In the genomic region with DNA sequence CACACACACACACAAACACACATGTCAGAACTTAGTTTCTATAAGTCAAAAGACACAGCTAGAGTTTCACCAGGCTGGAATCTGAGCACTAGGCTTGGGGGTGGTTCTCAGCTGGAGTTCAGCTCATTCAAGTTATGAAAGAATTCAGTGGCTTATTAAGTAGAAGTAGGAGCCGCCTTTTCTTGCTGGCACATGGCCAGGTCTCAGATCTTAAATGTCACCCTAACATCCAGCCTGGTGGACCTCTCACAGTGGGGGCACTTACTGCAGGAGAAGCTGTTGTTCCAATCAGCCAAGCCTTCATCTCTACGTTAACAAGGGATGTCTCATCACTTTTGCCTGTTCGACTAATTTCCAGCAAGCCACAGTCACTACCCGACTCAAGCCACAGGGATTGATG, we compare ENCODE assay signal across 19 mouse cellular contexts. TPM values are rescaled to one million over a fixed set of nuclear protein-coding genes. Genes with fewer than 3 reads are reported as not detected.
DNase-seq lines count a peak whose midpoint lies in the region; ATAC-seq and TF ChIP-seq lines count a peak whose summit lies in the region.
"Had no signal": no experiment of that assay in that cellular context is flagged by ENCODE, and none has a peak within 500 bp of the region (broad histone marks: within the 10 kb centered on the region; RNA-seq: fewer than 3 reads in every experiment).

No protein-coding gene starts in this region.

- no peak overlapping the region for H3K4me3 ChIP-seq in embryonic facial prominence, embryonic 14.5 days (ENCODE audit: low read depth, low read length)
- no peak overlapping the region for H3K4me3 ChIP-seq in embryonic facial prominence, embryonic 10.5 days
- no peak overlapping the region for H3K4me3 ChIP-seq in lung, embryonic 14.5 days (ENCODE audit: low read depth, low read length)
- H3K4me3 ChIP-seq in lung, postnatal 0 days (ENCODE audit: low read depth, low read length): no peak overlapping the region
- no peak overlapping the region for H3K4me3 ChIP-seq in midbrain, embryonic 12.5 days
- H3K4me3 ChIP-seq in cerebellum, adult 2 months (replicated peaks; ENCODE audit: insufficient read depth, low read depth, low read length): no peak overlapping the region
- H3K4me3 ChIP-seq: hindbrain, embryonic 15.5 days had no signal

- no peak overlapping the region for H3K27ac ChIP-seq in embryonic facial prominence, embryonic 14.5 days (replicated peaks; ENCODE audit: low read depth, low read length)
- no peak overlapping the region for H3K27ac ChIP-seq in embryonic facial prominence, embryonic 10.5 days (replicated peaks)
- no peak overlapping the region for H3K27ac ChIP-seq in lung, embryonic 14.5 days (ENCODE audit: low read depth)
- no peak overlapping the region for H3K27ac ChIP-seq in lung, postnatal 0 days (ENCODE audit: low read length)
- peak overlapping the region; percentile 66 for H3K27ac ChIP-seq in midbrain, embryonic 12.5 days (replicated peaks)
- H3K27ac ChIP-seq in cerebellum, adult 2 months (ENCODE audit: insufficient read depth, low read length): no peak overlapping the region
- H3K27ac ChIP-seq: hindbrain, embryonic 15.5 days; kidney, postnatal 0 days; liver, embryonic 14.5 days had no signal

- no peak for TF ChIP-seq CTCF in lung, embryonic 14.5 days (IDR thresholded peaks at IDR 0.05; ENCODE audit: low read depth)
- TF ChIP-seq CTCF in lung, postnatal 0 days (IDR thresholded peaks at IDR 0.05): no peak
- TF ChIP-seq CTCF in cerebellum, adult 2 months (IDR thresholded peaks at IDR 0.05; ENCODE audit: borderline replicate concordance, insufficient read depth, low read depth, low read length): no peak

- no peak overlapping the region for H3K4me2 ChIP-seq in embryonic facial prominence, embryonic 14.5 days (ENCODE audit: low read depth, low read length)
- H3K4me2 ChIP-seq in lung, embryonic 14.5 days: no peak overlapping the region
- H3K4me2 ChIP-seq in lung, postnatal 0 days (replicated peaks; ENCODE audit: low read depth, low read length): no peak overlapping the region
- 0 out of 2 replicates have a peak overlapping the region, but pooled peaks have one; percentile 14 for H3K4me2 ChIP-seq in midbrain, embryonic 12.5 days (replicated peaks)
- H3K4me2 ChIP-seq: hindbrain, embryonic 15.5 days had no signal

- H3K27me3 ChIP-seq in embryonic facial prominence, embryonic 14.5 days (replicated peaks; ENCODE audit: control insufficient read depth, insufficient read depth, low read length): no peaks in the 10 kb centered on the region
- no peaks in the 10 kb centered on the region for H3K27me3 ChIP-seq in embryonic facial prominence, embryonic 10.5 days (replicated peaks; ENCODE audit: low read depth, poor library complexity, severe bottlenecking)
- H3K27me3 ChIP-seq in lung, embryonic 14.5 days (ENCODE audit: insufficient read depth, low read length): no peaks in the 10 kb centered on the region
- no peaks in the 10 kb centered on the region for H3K27me3 ChIP-seq in lung, postnatal 0 days (replicated peaks; ENCODE audit: insufficient read depth, low read length)
- H3K27me3 ChIP-seq in midbrain, embryonic 12.5 days: no peaks in the 10 kb centered on the region
- H3K27me3 ChIP-seq in cerebellum, adult 2 months (ENCODE audit: control insufficient read depth, insufficient read depth, low read length): no peaks in the 10 kb centered on the region
- H3K27me3 ChIP-seq: hindbrain, embryonic 15.5 days had no signal

- 28% methylated on average over 4 of the region's 4 CpGs for WGBS in embryonic facial prominence, embryonic 14.5 days
- WGBS in embryonic facial prominence, embryonic 10.5 days: 40% methylated on average over 4 of the region's 4 CpGs
- 51% methylated on average over 4 of the region's 4 CpGs for WGBS in lung, embryonic 14.5 days
- 60% methylated on average over 4 of the region's 4 CpGs for WGBS in lung, postnatal 0 days
- WGBS in midbrain, embryonic 12.5 days: 25% methylated on average over 4 of the region's 4 CpGs
- 23% methylated on average over 4 of the region's 4 CpGs for WGBS in cerebellum, adult 2 months

- no peaks in the 10 kb centered on the region for H3K36me3 ChIP-seq in embryonic facial prominence, embryonic 14.5 days (ENCODE audit: control insufficient read depth, insufficient read depth, low read length)
- H3K36me3 ChIP-seq in embryonic facial prominence, embryonic 10.5 days (replicated peaks): no peaks in the 10 kb centered on the region
- H3K36me3 ChIP-seq in lung, embryonic 14.5 days (ENCODE audit: insufficient read depth): no peaks in the 10 kb centered on the region
- no peaks in the 10 kb centered on the region for H3K36me3 ChIP-seq in lung, postnatal 0 days (ENCODE audit: insufficient read depth, low read length)
- no peaks in the 10 kb centered on the region for H3K36me3 ChIP-seq in midbrain, embryonic 12.5 days
- H3K36me3 ChIP-seq: hindbrain, embryonic 15.5 days had no signal

- peak; percentile 72 for DNase-seq in embryonic facial prominence, embryonic 14.5 days (ENCODE audit: low spot score)
- no peak for DNase-seq in embryonic facial prominence, embryonic 10.5 days (ENCODE audit: low spot score)
- DNase-seq in lung, embryonic 14.5 days: peak; percentile 52
- no peak for DNase-seq in lung, postnatal 0 days (ENCODE audit: low spot score)
- peak; percentile 29 for DNase-seq in NIH3T3 (ENCODE audit: low read depth)
- DNase-seq in thymus, postnatal 4 days: no peak
- DNase-seq in cerebellum, adult 2 months: no peak
- DNase-seq: adrenal gland, postnatal 14 days; cerebellum, adult 8-10 months; gastrocnemius, postnatal 25 days; kidney, adult 11 months; left cerebral cortex, postnatal 4 days; lung, postnatal 14 days; spleen, adult 18-20 months; thymus, postnatal 14 days had no signal

- H3K9ac ChIP-seq in embryonic facial prominence, embryonic 14.5 days (ENCODE audit: low read depth, low read length): no peak overlapping the region
- no peak overlapping the region for H3K9ac ChIP-seq in lung, embryonic 14.5 days
- H3K9ac ChIP-seq in lung, postnatal 0 days (replicated peaks; ENCODE audit: low read depth): no peak overlapping the region
- no peak overlapping the region for H3K9ac ChIP-seq in midbrain, embryonic 12.5 days (replicated peaks)
- H3K9ac ChIP-seq: hindbrain, embryonic 15.5 days; liver, embryonic 14.5 days had no signal

- H3K9me3 ChIP-seq in embryonic facial prominence, embryonic 14.5 days (ENCODE audit: control insufficient read depth, low read length): no peaks in the 10 kb centered on the region
- no peaks in the 10 kb centered on the region for H3K9me3 ChIP-seq in embryonic facial prominence, embryonic 10.5 days
- H3K9me3 ChIP-seq in lung, embryonic 14.5 days (ENCODE audit: low read depth, low read length): no peaks in the 10 kb centered on the region
- no peaks in the 10 kb centered on the region for H3K9me3 ChIP-seq in lung, postnatal 0 days (ENCODE audit: low read length)
- H3K9me3 ChIP-seq in midbrain, embryonic 12.5 days: no peaks in the 10 kb centered on the region
- H3K9me3 ChIP-seq: hindbrain, embryonic 15.5 days had no signal

- H3K4me1 ChIP-seq in embryonic facial prominence, embryonic 14.5 days (ENCODE audit: control insufficient read depth, insufficient read depth, low read length): peaks cover 9% of the 10 kb centered on the region
- peaks cover 19% of the 10 kb centered on the region for H3K4me1 ChIP-seq in embryonic facial prominence, embryonic 10.5 days
- H3K4me1 ChIP-seq in lung, embryonic 14.5 days (ENCODE audit: insufficient read depth): no peaks in the 10 kb centered on the region
- H3K4me1 ChIP-seq in lung, postnatal 0 days (ENCODE audit: insufficient read depth, low read depth, low read length): peaks cover 5% of the 10 kb centered on the region; the same call in 1 of the 2 replicates
- peaks cover 47% of the 10 kb centered on the region for H3K4me1 ChIP-seq in midbrain, embryonic 12.5 days
- no peaks in the 10 kb centered on the region for H3K4me1 ChIP-seq in cerebellum, adult 2 months (ENCODE audit: control insufficient read depth, insufficient read depth, low read length)

- peak; percentile 66; the same call in 1 of the 2 replicates for ATAC-seq in embryonic facial prominence, embryonic 14.5 days (ENCODE audit: low read depth)
- ATAC-seq in lung, embryonic 14.5 days (ENCODE audit: insufficient read depth): no peak; the same call in 1 of the 2 replicates
- no peak for ATAC-seq in lung, postnatal 0 days
- no peak for ATAC-seq in midbrain, embryonic 12.5 days (ENCODE audit: low FRiP score, low read depth)

- no peak for TF ChIP-seq POLR2A in cerebellum, adult 2 months (IDR thresholded peaks at IDR 0.05; ENCODE audit: borderline replicate concordance, insufficient read depth, low read length)

- TF ChIP-seq EP300 in lung, postnatal 0 days (IDR thresholded peaks at IDR 0.05): no peak

RNA-seq across cellular contexts. Expression of a gene that starts 39.5 kb away (rescaled TPM):
- 11.2 and 13.2 TPM in 2 replicates for polyA plus RNA-seq in embryonic facial prominence, embryonic 14.5 days (2014; fragmentation: Nextera tagmentation; extraction: Ambion mirVana)
- polyA plus RNA-seq in embryonic facial prominence, embryonic 10.5 days (2016; fragmentation: Nextera tagmentation; extraction: Ambion mirVana): 9.2 and 11.5 TPM in 2 replicates
- 6.7 and 7.5 TPM in 2 replicates for polyA plus RNA-seq in lung, embryonic 14.5 days (2014; fragmentation: Nextera tagmentation; extraction: Ambion mirVana)
- 4.6 and 5.0 TPM in 2 replicates for polyA plus RNA-seq in lung, postnatal 0 days (2015; fragmentation: Nextera tagmentation; extraction: Ambion mirVana)
- 60.3 and 69.7 TPM in 2 replicates for polyA plus RNA-seq in midbrain, embryonic 12.5 days (2016; fragmentation: Nextera tagmentation; extraction: Ambion mirVana)
- polyA plus RNA-seq in cerebellum, adult 2 months (2012; rRNA removed): 81.0 and 82.4 TPM in 2 replicates

Comparison
In these comparisons a context has a peak if more than half of its experiments do, and no peak if none do; other contexts are left out.
1. DNase-seq: peak in embryonic facial prominence, embryonic 14.5 days (single experiment), lung, embryonic 14.5 days (single experiment) and NIH3T3 (single experiment); none in embryonic facial prominence, embryonic 10.5 days (single experiment), lung, postnatal 0 days (single experiment), thymus, postnatal 4 days (single experiment) and cerebellum, adult 2 months (0 of 2).